Mouse (Mus musculus) left cerebral cortex, postnatal 14 days (tissue): ENCODE measurements around the gene Hagh. TPM values are rescaled to one million over a fixed set of nuclear protein-coding genes. Genes with fewer than 3 reads are reported as not detected.

Experiments
- DNase-seq, 2 experiments: peaks; one replicate each; pipeline ENCODE4 v3.0.0; 2021 to 2022; ENCODE audit warnings: low spot score in 2 of 2, mixed read lengths in 1 of 2
- intact Hi-C: fragments of 180-260 bp; cut with DNase I; formaldehyde crosslinking; loops from one replicate; pipeline ENCODE4 v1.15.1; 2025
- total RNA-seq, 2 experiments: library from RNA; stranded (reverse); gene quantifications; 2 replicates each; pipeline ENCODE4 v1.2.3; 2021

The Hagh gene
- total RNA-seq, 2 experiments from 2014 or later, result 120 to 135 TPM

- intact Hi-C loops, result no loop called here
- no peak for DNase-seq
Measured at GRCm38 (mm10) chr17:24897600-24897999, 57.7 kb downstream of the Hagh start.

DNA sequence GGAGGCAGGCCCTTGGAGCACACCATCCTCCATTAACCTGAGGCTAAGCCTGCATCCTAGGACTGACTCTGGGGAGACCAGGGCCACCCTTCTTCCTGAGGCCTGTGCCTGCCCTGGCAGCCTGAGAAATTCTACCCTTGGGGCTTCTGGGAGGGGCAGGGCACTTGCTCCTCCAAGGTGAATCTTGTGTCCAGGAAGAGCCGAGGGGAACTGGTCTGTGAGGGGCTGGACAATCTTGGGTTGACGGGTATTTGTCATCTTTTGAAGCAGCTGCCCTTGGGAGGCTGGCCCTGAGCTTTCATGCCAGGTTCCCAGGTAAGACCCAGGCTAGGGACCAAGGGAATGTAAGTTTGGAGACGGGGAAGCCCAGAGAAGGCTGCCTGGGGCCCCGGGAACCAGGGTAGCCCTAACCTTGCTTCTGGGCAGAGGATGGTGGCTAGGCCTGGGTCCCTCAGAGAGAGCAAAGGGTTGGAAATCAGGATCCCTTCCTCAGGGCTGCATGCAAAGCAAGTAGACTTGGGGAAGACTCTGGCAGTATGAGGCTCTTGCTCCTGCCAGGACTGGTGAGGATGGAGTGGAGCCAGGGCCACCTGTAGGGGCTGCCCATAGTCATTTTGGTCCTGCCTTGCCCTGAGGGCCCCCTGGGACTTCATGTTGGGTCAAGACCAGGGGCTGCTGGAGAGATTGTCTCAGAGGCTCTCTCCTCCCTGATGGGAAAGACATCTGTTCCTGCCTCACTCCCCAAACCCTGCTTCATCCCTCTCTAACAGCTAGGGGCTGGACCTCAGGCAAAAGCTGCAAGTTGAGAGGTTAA is 58.3 kb downstream of the Hagh start:
- DNase-seq, result no peak
- intact Hi-C loops, result no loop called here

DNA sequence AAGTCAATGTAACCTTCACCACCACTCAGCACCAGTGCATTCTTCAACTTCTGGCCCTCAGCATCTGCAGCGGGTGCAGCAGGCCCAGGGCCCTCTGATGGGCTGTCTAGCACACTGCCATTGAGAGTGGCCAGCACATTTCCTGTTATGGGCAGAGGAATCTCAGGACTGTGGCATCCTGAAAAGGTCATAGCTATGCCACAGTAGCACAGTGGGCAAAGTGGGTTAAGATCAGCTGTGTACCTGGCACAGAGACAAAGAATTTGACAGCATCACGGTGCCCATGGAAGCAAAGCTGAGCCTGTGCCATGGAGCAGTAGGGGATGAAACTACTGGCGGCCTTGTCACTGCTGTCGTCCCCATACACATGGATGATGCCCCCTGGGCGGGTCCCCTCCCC is 59.2 kb downstream of the Hagh start:
- DNase-seq, result no peak
- intact Hi-C loops, result no loop called here

DNA sequence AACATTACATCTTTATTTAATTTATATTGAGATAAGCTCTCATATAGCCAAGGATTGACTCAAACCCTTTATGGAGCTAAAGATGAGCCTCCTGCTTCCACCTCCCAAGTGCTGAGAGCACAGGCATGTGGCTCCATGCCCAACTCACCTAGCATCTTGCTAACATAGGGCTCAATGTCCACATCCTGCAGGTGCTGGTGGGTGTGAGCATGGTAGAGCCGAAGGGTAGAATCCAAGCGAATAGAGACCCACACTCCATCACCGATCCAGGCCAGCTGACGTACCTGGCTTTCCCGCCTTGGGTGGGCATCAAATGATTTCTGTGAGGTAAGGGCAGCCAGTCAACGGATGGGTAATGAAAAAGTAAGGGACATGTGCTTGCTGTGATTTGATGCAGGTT is 60.1 kb downstream of the Hagh start:
- intact Hi-C loops, result no loop called here

DNA sequence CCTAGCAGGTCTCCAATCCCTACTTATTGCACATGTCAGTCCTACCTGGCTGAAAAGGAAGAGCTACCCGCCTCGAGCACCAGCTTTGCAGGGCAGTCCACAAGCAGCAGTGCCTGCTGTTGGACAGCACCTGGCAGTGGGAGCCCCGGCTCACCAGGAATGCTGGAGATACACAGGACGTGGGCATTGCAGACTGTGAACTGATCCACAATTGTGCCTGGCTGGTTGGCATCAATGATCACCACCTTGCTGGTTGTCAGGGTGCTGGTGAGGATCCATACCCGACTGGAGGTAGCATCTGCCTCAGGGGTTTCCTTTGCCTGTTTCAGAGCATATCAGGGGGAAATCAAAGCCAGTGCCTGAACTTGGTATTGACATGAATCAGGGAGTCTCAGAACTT is 62.2 kb downstream of the Hagh start:
- intact Hi-C loops, result no loop called here
- no peak for DNase-seq

More for the DNA sequence above, 60.1 kb downstream of the Hagh start:
- DNase-seq, result no peak

DNA sequence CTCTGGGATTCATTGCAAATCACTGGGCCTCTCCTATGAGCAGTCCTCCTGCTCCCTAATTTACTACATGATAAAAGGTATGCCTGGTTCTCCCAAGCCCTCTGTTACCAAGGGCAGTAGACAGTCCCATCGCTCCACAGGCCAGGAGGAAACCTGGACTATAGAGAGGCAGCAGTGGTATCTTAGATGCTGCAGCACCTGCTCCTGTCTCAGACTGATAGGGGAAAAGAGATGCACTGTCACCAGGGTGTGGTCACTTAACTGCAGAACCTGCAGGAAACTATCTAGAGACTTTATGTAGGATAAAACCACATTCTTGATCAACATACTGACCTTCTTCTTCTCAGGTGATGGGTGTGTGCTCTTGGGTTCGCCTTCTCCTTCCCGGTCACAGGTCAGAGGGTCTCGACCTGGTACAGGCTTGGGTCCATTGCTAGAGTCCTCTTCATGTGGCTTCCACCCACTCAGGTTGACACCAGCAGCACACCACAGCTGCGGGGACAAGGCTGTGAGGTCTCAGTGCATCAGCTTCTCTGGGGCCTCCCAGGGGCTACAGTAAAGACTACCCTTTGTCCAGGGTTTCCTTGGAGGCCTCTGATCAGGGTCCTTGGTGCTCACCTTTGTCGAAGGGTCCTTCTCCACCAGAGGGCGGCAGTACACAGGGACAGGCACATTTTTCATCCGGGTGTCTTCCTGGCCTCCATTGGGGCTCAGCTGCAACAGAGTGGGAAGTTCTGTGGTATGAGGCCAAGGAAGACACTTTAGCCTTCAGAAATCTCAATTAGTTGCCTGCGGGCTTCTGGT is 62.9 kb downstream of the Hagh start:
- intact Hi-C loops, result no loop called here
- no peak for DNase-seq

DNA sequence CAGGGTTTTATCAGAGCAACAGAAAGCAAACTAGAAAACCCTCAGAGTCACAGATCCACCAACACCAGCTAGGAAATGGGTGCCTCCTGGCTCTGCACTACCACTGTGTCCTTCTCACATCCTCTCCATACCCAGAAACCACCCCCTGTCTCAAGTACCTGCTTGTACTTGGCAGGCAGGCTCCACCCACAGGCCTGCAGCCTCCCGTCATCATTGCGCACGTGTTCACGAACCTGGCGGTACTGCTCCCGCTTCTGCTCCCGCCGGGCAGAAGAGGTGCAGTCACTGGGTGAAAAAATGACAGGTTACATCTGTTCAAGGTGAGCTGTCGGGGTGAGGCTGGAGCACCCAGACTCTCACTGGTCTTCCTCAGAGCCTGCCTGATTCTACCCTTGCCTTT is 63.8 kb downstream of the Hagh start:
- intact Hi-C loops, result no loop called here
- DNase-seq, result no peak

GRCm38 (mm10) chr17:24907591-24907990 is 67.6 kb downstream of the Hagh start:
- no peak for DNase-seq
- intact Hi-C loops, result no loop called here

- no peak for DNase-seq
- intact Hi-C loops, result no loop called here
Measured at GRCm38 (mm10) chr17:24913984-24914383, 74.0 kb downstream of the Hagh start.

Other genes starting within 250 kb of the Hagh start
- gene Tsc2, start 207.5 kb upstream of the Hagh start, total RNA-seq, result 100 to 1,000 TPM; 122 to 130 TPM
- 1 to 10 TPM; 4.4 to 5.0 TPM for gene Nthl1, start 207.5 kb upstream of the Hagh start, total RNA-seq
- gene Slc9a3r2, start 189.8 kb upstream of the Hagh start, total RNA-seq, result 10 to 100 TPM; 52.6 to 53.0 TPM
- gene Npw, start 181.7 kb upstream of the Hagh start, total RNA-seq, result 1 to 10 TPM in 1 of 2 experiments, under 1 TPM in 1; 0.95 to 1.4 TPM
- gene Zfp598, start 170.5 kb upstream of the Hagh start, total RNA-seq, result 10 to 100 TPM; 37.9 to 39.3 TPM
- 100 to 1,000 TPM; 228 to 245 TPM for gene Syngr3, start 150.2 kb upstream of the Hagh start, total RNA-seq
- 10 to 100 TPM; 19.0 to 19.1 TPM for gene Gfer, start 144.0 kb upstream of the Hagh start, total RNA-seq
- 1 to 10 TPM; 2.5 to 3.6 TPM for gene Noxo1, start 143.9 kb upstream of the Hagh start, total RNA-seq
- gene Tbl3, start 132.5 kb upstream of the Hagh start, total RNA-seq, result 10 to 100 TPM; 28.5 to 29.2 TPM
- not detected for gene Rnf151, start 122.1 kb upstream of the Hagh start, total RNA-seq
- 100 to 1,000 TPM; 492 to 494 TPM for gene Rps2, start 122.0 kb upstream of the Hagh start, total RNA-seq
- 100 to 1,000 TPM; 184 to 189 TPM for gene Ndufb10, start 115.7 kb upstream of the Hagh start, total RNA-seq
- under 1 TPM; 0.35 to 0.38 TPM for gene Rpl3l, start 112.3 kb upstream of the Hagh start, total RNA-seq
- gene Msrb1, start 103.5 kb upstream of the Hagh start, total RNA-seq, result 10 to 100 TPM; 38.4 to 38.7 TPM
- under 1 TPM; 0.31 to 0.59 TPM for gene Hs3st6, start 87.2 kb upstream of the Hagh start, total RNA-seq
- gene Meiob, start 35.9 kb upstream of the Hagh start, total RNA-seq, result not detected
- 10 to 100 TPM; 15.8 to 19.4 TPM for gene Fahd1, start 10.2 kb downstream of the Hagh start, total RNA-seq
- gene Igfals, start 25.9 kb downstream of the Hagh start, total RNA-seq, result not detected
- 10 to 100 TPM; 35.7 to 37.4 TPM for gene Nubp2, start 46.2 kb downstream of the Hagh start, total RNA-seq
- gene Spsb3, start 46.5 kb downstream of the Hagh start, total RNA-seq, result 10 to 100 TPM; 53.5 to 55.5 TPM
- 10 to 100 TPM; 58.1 to 61.6 TPM for gene Eme2, start 54.9 kb downstream of the Hagh start, total RNA-seq
- gene Mrps34, start 55.0 kb downstream of the Hagh start, total RNA-seq, result 10 to 100 TPM; 67.5 to 73.1 TPM
- 10 to 100 TPM; 40.3 to 44.6 TPM for gene Nme3, start 56.4 kb downstream of the Hagh start, total RNA-seq
- 100 to 1,000 TPM; 315 to 321 TPM for gene Mapk8ip3, start 96.8 kb downstream of the Hagh start, total RNA-seq
- gene Jpt2, start 120.5 kb downstream of the Hagh start, total RNA-seq, result 10 to 100 TPM in 1 of 2 experiments, 1 to 10 TPM in 1; 5.3 to 10.4 TPM
- 10 to 100 TPM; 26.0 to 27.9 TPM for gene Cramp1l, start 175.6 kb downstream of the Hagh start, total RNA-seq
- gene Ift140, start 175.9 kb downstream of the Hagh start, total RNA-seq, result 10 to 100 TPM; 19.8 to 22.9 TPM
- gene Tmem204, start 243.4 kb downstream of the Hagh start, total RNA-seq, result 10 to 100 TPM in 1 of 2 experiments, 1 to 10 TPM in 1; 9.5 to 11.9 TPM